Mouse (Mus musculus): ENCODE measurements around the gene Hsp90aa1. TPM values are rescaled to one million over a fixed set of nuclear protein-coding genes. Genes with fewer than 3 reads are reported as not detected.

Gene Hsp90aa1
- polyA plus RNA-seq, 1 experiment from 2014 or later, result 712 TPM

DNA sequence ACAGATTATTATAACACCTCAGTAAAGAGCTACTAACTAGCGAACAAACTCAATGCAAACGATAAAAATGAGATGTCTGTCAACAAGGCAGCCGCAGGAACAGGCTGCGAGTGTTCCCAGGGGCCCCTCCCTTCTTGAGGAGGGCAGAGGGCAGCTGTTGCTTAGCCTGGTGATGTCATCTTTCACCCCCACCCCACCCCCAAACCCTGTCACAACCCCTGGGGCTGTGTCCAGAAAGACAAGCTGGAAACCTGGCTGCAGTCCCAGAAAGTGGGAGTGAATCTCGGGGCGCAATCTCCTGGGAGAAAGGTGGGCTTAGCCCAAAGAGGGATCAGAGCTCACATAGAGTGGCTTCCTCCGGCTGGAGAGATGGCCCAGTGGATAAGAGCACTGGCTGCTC, 21.3 kb downstream of the Hsp90aa1 start:
- Histone ChIP-seq H3K27me3 (no peaks in the 10 kb centered on the region), H3K4me3 (no peak overlapping the region), H3K4me1 (0 out of 2 replicates have a peak, but pooled peaks cover 4% of the 10 kb centered on the region), H3K4me2 (no peak overlapping the region), H3K36me3 (no peaks in the 10 kb centered on the region), H3K9ac (no peak overlapping the region), H3K27ac (no peak overlapping the region), H3K9me3 (no peaks in the 10 kb centered on the region)
- WGBS, result 38% methylated on average over 7 of the region's 7 CpGs
- no peak for ATAC-seq (ENCODE audit: insufficient number of reproducible peaks, low FRiP score, low TSS enrichment, low read depth)

DNA sequence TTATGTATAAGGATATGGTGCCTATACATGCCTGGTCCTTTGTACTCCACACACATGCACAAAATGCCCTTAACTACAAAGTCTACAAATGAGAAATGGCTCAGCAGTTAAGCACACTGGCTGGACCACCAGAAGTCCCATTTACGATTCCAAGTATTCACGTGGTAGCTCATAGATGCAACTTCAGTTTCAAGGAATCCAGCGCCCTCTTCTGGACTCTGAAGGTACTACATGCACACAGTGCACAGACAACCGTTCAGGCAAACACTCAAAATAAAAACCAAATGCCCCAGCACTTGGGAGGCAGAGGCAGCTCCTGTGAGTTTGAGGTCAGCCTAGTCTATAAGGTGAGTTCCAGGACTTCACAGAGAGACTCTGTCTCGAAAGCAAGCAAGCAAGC, 28.3 kb downstream of the Hsp90aa1 start:
- Histone ChIP-seq H3K27ac (no peak overlapping the region), H3K4me3 (no peak overlapping the region), H3K9me3 (no peaks in the 10 kb centered on the region), H3K4me2 (no peak overlapping the region), H3K9ac (no peak overlapping the region), H3K27me3 (no peaks in the 10 kb centered on the region), H3K4me1 (no peaks in the 10 kb centered on the region), H3K36me3 (peaks cover 16% of the 10 kb centered on the region)
- ATAC-seq (ENCODE audit: insufficient number of reproducible peaks, low FRiP score, low TSS enrichment, low read depth), result no peak
- 49% methylated on average over 5 of the region's 5 CpGs for WGBS

DNA sequence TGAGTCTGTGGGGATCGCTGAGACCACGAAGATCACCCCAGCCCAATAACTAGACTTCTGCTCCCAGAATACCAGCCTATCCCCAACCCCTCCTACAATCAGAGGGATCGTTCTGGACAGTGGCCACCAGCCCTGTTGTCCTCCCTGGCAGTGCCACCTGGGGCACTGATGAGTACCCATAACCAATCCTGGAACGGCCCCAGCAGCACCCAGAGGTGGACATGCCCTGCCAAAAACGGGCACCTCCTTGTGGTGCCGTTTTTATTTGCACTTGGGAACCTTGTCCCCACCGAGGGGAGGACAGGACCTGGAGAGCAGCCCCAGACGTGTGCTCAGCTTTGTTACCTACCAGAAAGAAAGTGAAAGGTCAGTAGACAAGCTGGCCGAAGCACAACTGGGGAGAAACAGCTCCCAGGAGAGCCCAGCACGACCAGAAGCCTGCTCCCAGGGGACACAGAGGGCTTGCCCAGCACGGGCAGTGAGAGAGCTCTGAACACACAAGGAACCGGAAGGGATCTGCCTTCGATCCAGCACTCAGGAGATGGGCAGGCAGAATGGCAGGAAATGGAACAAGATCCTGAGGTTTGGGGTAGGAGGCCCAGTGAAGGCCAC, 35.0 kb downstream of the Hsp90aa1 start:
- Histone ChIP-seq H3K9me3 (no peaks in the 10 kb centered on the region), H3K27me3 (no peaks in the 10 kb centered on the region), H3K4me3 (no peak overlapping the region), H3K9ac (no peak overlapping the region), H3K4me1 (no peaks in the 10 kb centered on the region), H3K36me3 (peaks cover 82% of the 10 kb centered on the region), H3K4me2 (no peak overlapping the region), H3K27ac (no peak overlapping the region)
- no peak for ATAC-seq (ENCODE audit: insufficient number of reproducible peaks, low FRiP score, low TSS enrichment, low read depth)
- 88% methylated on average over 13 of the region's 13 CpGs for WGBS

DNA sequence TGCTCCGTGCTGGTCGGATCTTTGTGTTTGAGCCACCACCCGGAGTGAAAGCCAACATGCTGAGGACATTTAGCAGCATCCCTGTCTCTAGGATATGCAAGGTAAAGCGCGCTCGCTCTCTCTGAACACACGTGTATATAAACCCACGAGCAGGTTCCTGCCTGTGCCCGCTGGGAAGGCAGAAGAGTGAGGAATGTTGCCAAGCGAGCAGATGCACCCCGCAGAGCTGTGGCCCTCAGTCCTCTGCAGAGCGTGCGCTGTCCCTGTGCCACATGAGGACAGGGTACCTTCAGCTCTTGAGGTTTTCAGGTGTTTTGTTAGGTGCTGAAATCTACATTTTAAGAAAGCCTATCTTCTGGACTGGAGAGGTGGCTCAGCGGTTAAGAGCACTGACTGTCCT, 40.8 kb downstream of the Hsp90aa1 start:
- no peaks in the 10 kb centered on the region for H3K4me1 ChIP-seq
- H3K9ac ChIP-seq, result no peak overlapping the region
- no peak overlapping the region for H3K4me2 ChIP-seq
- no peaks in the 10 kb centered on the region for H3K9me3 ChIP-seq
- H3K36me3 ChIP-seq, result peaks cover 98% of the 10 kb centered on the region
- ATAC-seq (ENCODE audit: insufficient number of reproducible peaks, low FRiP score, low TSS enrichment, low read depth), result no peak
- H3K27ac ChIP-seq, result no peak overlapping the region
- 88% methylated on average over 14 of the region's 14 CpGs for WGBS
- H3K4me3 ChIP-seq, result no peak overlapping the region
- no peaks in the 10 kb centered on the region for H3K27me3 ChIP-seq

DNA sequence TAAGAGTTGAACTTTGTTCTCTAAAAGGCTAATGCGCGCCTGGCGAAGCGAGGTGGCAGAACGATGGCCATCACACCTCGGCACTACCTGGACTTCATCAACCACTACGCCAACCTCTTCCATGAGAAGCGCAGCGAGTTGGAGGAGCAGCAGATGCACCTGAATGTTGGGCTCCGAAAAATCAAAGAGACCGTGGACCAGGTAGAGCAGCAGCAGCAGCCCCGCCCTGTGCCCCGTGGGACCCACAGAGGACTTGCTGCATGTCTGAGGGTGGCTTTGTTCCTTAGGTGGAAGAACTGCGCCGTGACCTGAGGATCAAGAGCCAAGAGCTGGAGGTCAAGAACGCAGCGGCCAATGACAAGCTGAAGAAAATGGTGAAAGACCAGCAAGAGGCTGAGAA, 51.1 kb downstream of the Hsp90aa1 start:
- Histone ChIP-seq H3K27me3 (no peaks in the 10 kb centered on the region), H3K9me3 (no peaks in the 10 kb centered on the region), H3K4me2 (no peak overlapping the region), H3K36me3 (peaks cover 96% of the 10 kb centered on the region), H3K4me1 (no peaks in the 10 kb centered on the region), H3K4me3 (no peak overlapping the region), H3K9ac (no peak overlapping the region), H3K27ac (no peak overlapping the region)
- ATAC-seq (ENCODE audit: insufficient number of reproducible peaks, low FRiP score, low TSS enrichment, low read depth), result no peak
- WGBS, result 96% methylated on average over 17 of the region's 17 CpGs

DNA sequence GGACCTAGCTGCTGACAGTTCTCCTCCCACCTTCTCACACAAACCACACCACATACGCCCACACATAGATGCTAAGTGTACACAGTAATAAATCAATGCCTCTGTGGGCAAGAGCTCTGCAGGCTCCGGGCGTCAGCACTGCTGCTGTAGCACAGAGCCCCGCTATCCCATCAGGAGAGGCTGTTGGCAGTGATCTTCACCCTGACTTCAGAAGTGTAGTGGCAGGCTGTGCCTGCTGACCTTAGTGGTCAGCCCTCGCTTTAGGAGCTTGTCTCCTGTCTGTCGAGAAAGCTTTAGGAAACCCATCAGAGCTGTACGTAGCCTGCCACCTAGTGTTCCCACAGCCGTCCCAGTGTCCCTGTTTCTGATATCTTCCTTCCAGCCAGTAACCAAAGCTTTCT, 52.3 kb downstream of the Hsp90aa1 start:
- Histone ChIP-seq H3K4me3 (no peak overlapping the region), H3K4me2 (no peak overlapping the region), H3K27me3 (no peaks in the 10 kb centered on the region), H3K9ac (no peak overlapping the region), H3K9me3 (no peaks in the 10 kb centered on the region), H3K4me1 (no peaks in the 10 kb centered on the region), H3K36me3 (peaks cover 96% of the 10 kb centered on the region), H3K27ac (no peak overlapping the region)
- no peak for ATAC-seq (ENCODE audit: insufficient number of reproducible peaks, low FRiP score, low TSS enrichment, low read depth)
- WGBS, result 83% methylated on average over 8 of the region's 8 CpGs

Small RNA genes lying within 50 kb of the gene (microRNA-seq; reads per million reads assigned to microRNA genes)
- gene Gm27299, result not detected

Other genes starting within 250 kb of the Hsp90aa1 start
- gene Dync1h1, start 101.3 kb downstream of the Hsp90aa1 start, polyA plus RNA-seq (2015; fragmentation: Nextera tagmentation; extraction: Ambion mirVana), result 43.2 and 47.2 TPM in 2 replicates
- gene 1700001K19Rik, start 20.1 kb downstream of the Hsp90aa1 start, polyA plus RNA-seq (2015; fragmentation: Nextera tagmentation; extraction: Ambion mirVana), result 0.15 TPM in 1 of 2 replicates, not detected in the other
- 21.5 and 22.1 TPM in 2 replicates for gene Wdr20, start 35.2 kb upstream of the Hsp90aa1 start, polyA plus RNA-seq (2015; fragmentation: Nextera tagmentation; extraction: Ambion mirVana)
- 3.6 and 4.3 TPM in 2 replicates for gene Mok, start 138.2 kb upstream of the Hsp90aa1 start, polyA plus RNA-seq (2015; fragmentation: Nextera tagmentation; extraction: Ambion mirVana)
- gene Zfp839, start 147.5 kb upstream of the Hsp90aa1 start, polyA plus RNA-seq (2015; fragmentation: Nextera tagmentation; extraction: Ambion mirVana), result 6.5 and 8.8 TPM in 2 replicates
- gene Cinp, start 186.4 kb upstream of the Hsp90aa1 start, polyA plus RNA-seq (2015; fragmentation: Nextera tagmentation; extraction: Ambion mirVana), result 74.8 and 76.2 TPM in 2 replicates
- gene Tecpr2, start 186.5 kb upstream of the Hsp90aa1 start, polyA plus RNA-seq (2015; fragmentation: Nextera tagmentation; extraction: Ambion mirVana), result 3.2 and 3.8 TPM in 2 replicates